Mouse (Mus musculus): Measurements from ENCODE around the gene Pigk. TPM values are rescaled to one million over a fixed set of nuclear protein-coding genes. Genes with fewer than 3 reads are reported as not detected.

The Pigk gene
- 10.4 and 12.6 TPM in 2 replicates for polyA plus RNA-seq (2012; rRNA removed)

DNA sequence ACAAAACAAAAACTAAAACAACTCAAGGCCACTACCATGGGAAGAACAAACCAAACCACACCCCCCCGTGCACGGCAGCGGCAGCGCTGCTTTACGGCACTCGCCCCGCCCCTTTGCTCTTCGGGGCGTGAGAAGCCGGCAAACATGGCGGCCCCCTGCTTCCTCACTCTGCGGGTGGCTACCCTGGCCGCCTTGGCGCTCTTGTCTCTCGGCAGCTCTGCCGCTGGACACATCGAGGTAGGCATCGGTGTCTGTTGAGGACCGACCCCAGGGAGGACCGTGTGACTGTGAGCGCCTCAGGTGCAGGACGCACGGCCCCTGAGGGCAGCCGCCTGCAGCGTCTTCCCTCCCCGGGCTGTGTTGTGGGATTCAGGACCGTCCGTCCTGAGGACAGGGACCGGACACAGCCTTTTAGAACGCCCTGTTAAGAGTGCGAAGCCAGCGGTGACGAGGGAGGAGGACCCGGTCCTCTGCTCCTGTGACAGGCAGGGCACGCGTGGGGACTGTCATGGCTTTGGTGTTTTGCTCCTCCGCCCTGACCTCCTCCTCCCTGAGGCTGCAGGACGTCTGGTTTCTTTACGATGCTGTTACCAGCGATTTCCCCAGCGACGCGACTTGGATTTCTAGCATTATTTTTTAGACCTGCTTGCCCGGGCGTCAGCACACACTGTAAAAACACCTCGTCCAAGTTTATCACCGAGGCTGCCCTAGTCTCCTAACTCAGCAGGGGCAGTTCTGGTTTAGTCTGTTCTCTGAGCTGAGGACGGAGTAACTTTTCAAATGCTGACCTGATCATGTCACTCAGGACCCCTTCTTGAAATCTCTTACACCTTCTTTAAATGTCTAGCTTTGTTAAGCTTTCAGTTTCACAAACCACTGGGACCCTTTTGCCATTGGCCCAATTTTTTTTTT lies at the start of gene Pigk:
Pigk (plus strand) TSS at position 110 of the 912 bp plus-strand sequence.

DNA sequence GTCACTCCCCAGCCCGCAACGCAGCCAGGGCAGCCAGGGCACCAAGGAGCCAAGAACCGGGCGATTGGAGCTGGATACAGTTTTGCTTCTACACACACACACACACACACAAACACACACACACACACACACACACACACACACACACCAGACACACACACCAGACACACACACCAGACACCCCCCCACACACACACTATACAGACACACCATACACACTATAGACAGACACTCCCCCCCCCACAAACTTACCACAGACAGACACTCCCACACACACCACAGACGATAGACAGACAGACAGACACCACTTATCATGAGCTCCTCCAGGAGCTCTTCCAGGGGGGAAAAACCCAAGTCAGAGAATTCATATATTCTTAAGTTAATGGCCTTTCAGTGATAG lies 45.7 kb upstream of the Pigk start, which contains the start of gene Ak5:
Ak5 (minus strand) TSS at position 122 of the 400 bp plus-strand sequence.

DNA sequence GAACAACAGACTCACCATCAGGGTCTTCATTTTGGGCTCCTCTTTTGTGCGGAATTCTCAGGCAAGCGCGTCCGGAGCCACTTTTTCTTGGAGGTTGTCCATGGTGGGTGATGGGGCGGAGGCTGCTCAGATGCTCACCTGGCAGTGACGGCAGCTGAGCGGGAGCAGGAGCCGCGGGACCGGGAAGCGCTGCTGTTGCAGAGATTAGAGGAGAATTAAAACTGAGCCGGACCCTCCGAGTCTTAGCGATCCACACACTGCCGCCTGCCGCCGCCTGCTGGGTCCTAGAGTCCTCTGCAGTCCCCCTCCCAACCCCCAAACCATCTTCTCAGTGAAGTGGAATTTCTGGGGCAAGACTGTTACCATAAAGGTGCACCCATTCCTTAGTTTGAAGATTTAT lies 268.1 kb downstream of the Pigk start, which contains the start of gene St6galnac5:
St6galnac5 (minus strand) TSS at position 259 of the 400 bp plus-strand sequence.

Other genes with a start within 250 kb of the Pigk start
- 0.78 and 1.1 TPM in 2 replicates for gene Ak5, start 45.7 kb upstream of the Pigk start, polyA plus RNA-seq (2012; rRNA removed)

Data from ovary, adult 2 months (tissue).